Mouse (Mus musculus): ENCODE data around the gene Crtc1. TPM values are rescaled to one million over a fixed set of nuclear protein-coding genes. Genes with fewer than 3 reads are reported as not detected.
A peak's percentile ranks its signal among the peaks of the same experiment; 100 is the strongest.

Gene Crtc1
- total RNA-seq, 2 experiments from 2014 or later, result 21.8 to 25.7 TPM

DNA sequence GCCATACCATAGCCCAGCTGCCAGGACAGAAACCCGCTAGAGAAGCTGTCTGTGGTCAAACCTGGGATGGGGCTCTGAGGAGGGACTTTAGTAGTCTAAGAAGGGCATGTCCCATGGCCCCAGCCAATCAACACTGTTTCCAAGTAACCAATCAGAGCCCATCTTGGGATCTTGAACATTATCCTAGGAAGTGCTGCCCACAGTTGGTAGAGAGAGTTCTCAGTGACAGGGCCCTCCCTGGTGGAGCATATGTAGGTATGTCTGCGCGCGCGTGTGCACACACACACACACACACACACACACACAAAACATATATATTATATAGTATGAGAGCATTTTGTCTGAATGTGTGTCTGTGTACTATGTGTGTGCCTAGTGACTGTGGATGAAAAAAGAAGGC is 46.3 kb downstream of the Crtc1 start:
- no peak for DNase-seq

DNA sequence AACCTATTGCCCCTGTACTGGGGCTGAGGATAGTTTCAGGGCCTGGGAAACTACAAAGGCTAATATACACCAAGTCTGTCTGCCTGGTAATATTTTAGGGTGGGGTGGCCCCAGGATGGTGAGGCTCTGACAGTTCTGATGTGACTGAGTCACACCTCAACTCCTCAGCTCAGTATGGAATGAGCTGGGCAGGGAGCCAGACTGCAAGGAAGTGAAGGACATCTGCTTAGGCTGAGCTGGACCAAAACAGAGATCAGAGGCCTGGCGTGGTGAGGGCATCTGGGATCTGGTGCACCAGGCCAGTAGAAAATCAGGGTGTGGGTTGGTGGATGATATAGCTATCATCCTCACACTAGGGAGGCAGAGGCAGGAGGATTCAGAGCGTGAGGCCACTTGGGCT is 49.7 kb downstream of the Crtc1 start:
- peak; percentile 51 to 61 for DNase-seq

DNA sequence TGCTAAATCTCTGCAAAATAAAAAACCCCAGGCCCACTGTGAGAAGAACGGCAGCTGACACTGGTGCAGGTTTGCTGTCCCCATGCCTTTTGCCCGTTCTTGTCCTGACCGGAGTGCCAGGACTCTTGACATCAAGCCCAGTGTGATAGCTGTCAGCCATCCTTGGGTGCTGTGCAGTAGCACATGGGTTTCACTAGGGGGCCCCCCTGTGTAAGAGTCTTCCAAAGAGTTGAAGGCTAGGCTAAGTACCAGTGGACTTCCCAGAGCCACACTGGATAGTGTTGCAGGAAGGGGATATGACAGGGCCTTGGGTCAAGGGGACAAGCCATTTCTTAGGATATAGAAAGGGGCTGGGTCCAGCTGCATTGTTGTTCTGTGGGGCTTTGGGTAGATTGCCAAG is 56.1 kb downstream of the Crtc1 start:
- peak; percentile 71 to 85 for DNase-seq

GRCm38 (mm10) chr8:70380069-70380468 is 59.3 kb downstream of the Crtc1 start:
- no peak for DNase-seq

DNA sequence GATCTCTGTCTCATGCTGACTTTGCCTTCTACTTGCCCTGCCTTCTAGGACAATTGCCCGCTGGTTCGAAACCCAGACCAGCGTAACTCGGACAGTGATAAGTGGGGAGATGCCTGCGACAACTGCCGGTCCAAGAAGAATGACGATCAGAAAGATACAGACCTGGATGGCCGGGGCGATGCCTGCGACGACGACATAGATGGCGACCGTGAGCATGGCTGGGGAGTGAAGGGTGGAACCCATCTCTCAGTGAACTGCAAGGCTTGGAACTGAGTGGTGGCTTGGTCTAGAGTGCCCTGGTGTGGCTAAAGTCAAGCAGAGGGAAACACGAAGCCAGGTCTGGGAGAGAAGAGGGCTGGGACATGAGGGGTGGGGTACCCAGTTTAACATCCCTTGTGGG is 62.3 kb downstream of the Crtc1 start:
- DNase-seq, result no peak

DNA sequence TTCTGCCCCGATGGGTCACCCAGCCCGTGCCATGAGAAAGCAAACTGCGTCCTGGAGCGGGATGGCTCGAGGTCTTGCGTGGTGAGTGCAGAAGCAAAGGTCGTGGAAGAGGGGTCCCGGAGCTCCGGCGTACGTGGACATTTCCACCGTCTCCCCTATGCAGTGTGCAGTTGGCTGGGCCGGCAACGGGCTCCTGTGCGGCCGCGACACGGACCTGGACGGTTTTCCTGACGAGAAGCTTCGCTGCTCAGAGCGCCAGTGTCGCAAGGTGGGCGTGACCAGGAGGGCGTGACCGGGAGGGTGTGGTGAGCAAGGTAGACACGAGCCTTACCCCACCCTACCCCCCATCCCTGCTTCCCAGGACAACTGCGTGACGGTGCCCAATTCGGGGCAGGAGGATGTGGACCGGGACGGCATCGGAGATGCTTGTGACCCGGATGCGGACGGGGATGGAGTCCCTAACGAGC is 63.1 kb downstream of the Crtc1 start:
- DNase-seq, result no peak

DNA sequence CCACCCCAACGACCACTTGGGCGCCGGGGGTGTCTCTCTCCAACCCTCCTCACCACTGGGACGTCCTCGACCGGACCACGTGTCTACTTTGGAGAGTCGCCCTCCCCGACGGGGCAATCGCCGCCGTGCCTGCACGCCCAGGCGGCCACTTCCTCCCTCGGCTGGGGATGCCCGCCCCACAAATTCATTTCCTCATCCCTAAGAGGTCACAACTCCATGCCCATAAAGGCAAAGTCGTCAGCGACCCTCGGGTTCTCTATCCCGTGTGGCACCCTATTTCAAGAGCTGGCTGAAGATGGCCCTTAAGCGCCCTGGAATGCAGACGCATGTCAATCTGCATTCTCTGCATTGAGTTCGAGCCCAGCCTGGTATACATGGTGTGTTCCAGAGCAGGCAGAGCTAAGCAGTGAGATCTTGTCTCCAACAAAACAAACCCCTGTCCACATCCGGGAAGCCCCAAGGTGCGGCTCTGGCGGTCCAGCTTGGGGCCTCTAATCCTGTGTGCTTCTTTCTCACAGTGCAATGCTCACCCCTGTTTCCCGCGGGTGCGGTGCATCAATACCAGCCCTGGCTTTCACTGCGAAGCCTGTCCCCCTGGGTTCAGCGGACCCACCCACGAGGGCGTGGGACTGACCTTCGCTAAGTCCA is 64.0 kb downstream of the Crtc1 start:
- DNase-seq, result no peak

DNA sequence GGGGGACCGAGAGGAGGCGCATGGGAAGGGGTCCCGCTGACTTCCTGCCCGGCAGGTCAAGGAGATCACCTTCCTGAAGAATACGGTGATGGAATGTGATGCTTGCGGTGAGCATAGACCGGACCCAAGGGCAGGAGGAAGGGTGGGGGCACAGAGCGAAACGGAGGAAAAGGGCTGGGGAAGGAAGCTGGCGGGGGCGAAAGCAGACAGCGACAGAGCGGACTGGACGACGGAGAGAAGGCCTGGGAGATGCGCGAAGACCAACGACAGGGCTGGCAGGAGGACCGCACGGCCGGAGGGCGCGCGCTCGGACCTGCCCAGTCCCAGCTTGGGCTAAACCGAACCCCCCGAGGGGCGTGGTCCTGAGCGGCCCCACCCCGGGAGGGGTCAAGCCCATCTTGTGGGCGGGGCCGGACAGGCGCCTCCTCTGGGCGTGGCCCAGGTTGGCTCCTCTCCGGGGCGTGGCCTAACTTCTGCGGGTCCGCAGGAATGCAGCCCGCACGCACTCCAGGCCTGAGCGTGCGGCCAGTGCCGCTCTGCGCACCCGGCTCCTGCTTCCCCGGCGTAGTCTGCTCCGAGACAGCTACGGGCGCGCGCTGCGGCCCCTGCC is 65.0 kb downstream of the Crtc1 start:
- DNase-seq, result peak; percentile 85 to 87

DNA sequence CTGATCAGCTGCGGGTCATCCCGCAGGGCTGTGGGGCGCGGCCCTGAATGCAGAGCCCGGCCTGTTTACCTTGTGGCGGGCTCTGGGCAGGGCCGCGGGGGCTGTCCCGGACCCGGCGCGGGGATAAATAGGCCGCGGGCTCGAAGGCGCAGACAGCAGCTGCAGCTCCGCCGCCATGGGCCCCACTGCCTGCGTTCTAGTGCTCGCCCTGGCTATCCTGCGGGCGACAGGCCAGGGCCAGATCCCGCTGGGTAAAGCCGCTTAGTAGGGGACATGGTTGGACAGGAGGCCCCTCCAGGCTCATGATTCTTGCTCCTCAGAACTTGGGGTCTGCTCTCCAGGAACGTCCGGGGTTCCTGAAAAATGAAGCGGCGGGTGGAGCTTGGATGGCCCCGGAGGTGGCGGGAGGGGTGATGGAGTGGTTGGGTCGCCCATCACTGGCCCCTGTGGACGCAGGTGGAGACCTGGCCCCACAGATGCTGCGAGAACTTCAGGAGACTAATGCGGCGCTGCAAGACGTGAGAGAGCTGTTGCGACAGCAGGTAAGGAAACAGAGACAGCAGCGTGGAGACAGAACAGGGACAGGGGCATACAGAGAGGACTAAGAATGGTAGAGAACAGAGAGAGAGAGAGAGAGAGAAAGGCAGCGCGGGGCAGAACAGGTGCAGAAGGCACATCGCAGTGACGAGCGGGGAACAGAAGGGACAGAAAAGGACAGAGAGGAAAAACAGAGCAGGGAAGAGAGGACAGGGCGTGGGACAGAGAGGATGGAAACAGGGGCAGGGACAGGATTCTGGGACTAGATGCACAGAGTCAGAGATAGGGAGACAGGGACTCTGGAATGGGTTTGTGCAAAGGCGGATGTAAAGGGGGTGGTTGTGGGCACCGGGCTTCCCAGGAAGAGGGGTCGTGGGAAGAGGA is 65.7 kb downstream of the Crtc1 start, which contains the start of gene Comp:
Comp (plus strand) TSS at position 162 of the 921 bp plus-strand sequence.
- DNase-seq, result no peak

GRCm38 (mm10) chr8:70371951-70372350 is 67.4 kb downstream of the Crtc1 start:
- no peak for DNase-seq

DNA sequence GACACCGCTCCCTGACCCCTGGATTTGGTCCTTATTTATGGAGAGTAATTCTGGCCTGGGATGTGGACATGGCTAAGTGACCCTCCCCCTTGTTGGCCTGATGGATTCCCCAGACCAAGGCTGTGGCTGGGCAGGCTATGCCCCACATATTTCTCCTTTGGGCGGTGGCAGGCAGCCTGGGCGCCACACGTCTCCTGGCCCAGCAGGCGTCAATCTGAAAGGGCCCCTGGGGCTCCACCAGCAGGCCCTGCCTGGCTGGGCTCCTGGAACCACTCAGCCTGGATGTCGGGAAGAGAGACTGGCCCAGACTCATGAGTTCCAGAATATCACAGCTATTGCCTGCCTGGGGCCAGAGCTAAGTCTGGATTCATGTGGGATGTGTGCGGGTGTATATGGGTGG is 68.9 kb downstream of the Crtc1 start:
- no peak for DNase-seq

GRCm38 (mm10) chr8:70366588-70366987 is 72.8 kb downstream of the Crtc1 start:
- no peak for DNase-seq

GRCm38 (mm10) chr8:70364066-70364465 is 75.3 kb downstream of the Crtc1 start:
- peak in 1 of 2 experiments; percentile 62 for DNase-seq

- no peak for DNase-seq
Measured at GRCm38 (mm10) chr8:70361484-70362032, 77.8 kb downstream of the Crtc1 start.

- DNase-seq, result peak in 1 of 2 experiments; percentile 35
Measured at GRCm38 (mm10) chr8:70360769-70361168, 78.6 kb downstream of the Crtc1 start.

DNA sequence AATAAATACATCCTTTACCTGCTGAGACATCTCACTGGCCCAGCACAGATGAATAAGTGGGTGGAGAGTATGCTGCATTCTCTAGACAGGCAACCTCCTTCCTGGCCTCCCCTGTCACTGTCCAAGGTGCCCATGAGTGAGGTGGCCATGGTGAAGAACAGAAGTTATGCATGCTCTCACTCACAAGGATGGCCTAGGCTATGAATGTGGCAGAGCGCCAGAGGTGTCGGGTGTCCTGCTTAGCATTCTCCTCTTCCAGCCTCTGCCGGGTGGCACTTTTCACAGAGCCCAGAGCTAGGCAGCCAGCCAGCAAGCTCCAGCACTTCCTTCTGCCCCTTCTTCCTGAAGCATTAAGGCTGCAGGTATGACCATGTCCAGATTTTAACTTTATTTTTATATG is 80.0 kb downstream of the Crtc1 start:
- no peak for DNase-seq

- DNase-seq, result no peak
Measured at GRCm38 (mm10) chr8:70356111-70356510, 83.3 kb downstream of the Crtc1 start.

GRCm38 (mm10) chr8:70354004-70354403 is 85.4 kb downstream of the Crtc1 start:
- DNase-seq, result no peak

- DNase-seq, result peak; percentile 100
Measured at GRCm38 (mm10) chr8:70353194-70353817, 86.1 kb downstream of the Crtc1 start, which contains the start of gene Upf1. TSS of gene Upf1 (minus strand) at chr8:70353278.

DNA sequence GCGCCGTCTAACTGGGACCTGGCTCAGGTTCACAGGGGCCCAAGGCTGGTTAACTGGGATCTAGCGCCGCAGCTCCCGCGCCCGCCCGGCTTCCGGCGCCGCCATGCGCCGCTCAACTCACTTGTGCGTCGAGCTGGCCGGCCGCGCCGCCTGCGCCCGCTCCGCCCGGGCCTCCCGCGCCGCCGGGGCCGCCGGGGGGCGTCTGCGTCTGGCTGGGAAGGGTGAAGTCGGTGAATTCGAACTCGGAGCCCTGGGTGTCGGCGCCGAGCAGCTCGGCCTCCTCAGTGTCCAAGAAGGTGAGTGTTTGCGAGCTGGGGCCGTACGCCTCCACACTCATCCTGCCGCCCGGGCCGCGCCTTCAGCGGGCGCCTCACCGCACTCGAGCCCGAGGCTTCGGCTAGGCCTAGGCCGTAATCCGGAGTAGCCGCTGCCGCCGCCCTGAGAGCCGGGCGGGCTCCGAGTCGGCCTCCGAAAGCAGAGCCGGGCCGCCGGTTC is 86.7 kb downstream of the Crtc1 start:
- peak in 1 of 2 experiments; percentile 68 for DNase-seq

GRCm38 (mm10) chr8:70352000-70352384 is 87.4 kb downstream of the Crtc1 start:
- no peak for DNase-seq
